Mouse (Mus musculus) kidney, embryonic 15.5 days (tissue): ENCODE measurements around the gene Masp1. TPM values are rescaled to one million over a fixed set of nuclear protein-coding genes. Genes with fewer than 3 reads are reported as not detected.

Experiments
- ATAC-seq: fragments of 200-750 bp; cut with Nextera tagmentation; replicated peaks from 2 replicates; pipeline ENCODE4 v1.8.0; 2017; ENCODE audit warnings: moderate TSS enrichment; ENCODE audit not compliant: low FRiP score
- H3K27ac ChIP-seq: fragments of 300-500 bp; sonication (generic); 2 replicates; pipeline ENCODE4 v1.5.1; 2015; ENCODE audit warnings: mild to moderate bottlenecking, inconsistent platforms
- H3K27me3 ChIP-seq: fragments of 300-500 bp; sonication (generic); 2 replicates; pipeline ENCODE4 v1.6.1; 2015; ENCODE audit warnings: inconsistent platforms
- H3K36me3 ChIP-seq: fragments of 300-500 bp; sonication (generic); 2 replicates; pipeline ENCODE4 v1.6.1; 2015; ENCODE audit warnings: inconsistent platforms
- H3K4me1 ChIP-seq: fragments of 300-500 bp; sonication (generic); 2 replicates; pipeline ENCODE4 v1.6.1; 2015; ENCODE audit warnings: inconsistent platforms
- H3K4me2 ChIP-seq: fragments of 300-500 bp; sonication (generic); 2 replicates; pipeline ENCODE4 v1.6.1; 2015; ENCODE audit warnings: moderate library complexity, mild to moderate bottlenecking, inconsistent platforms
- H3K4me3 ChIP-seq: fragments of 300-500 bp; sonication (generic); replicated peaks from 2 replicates; pipeline ENCODE4 v1.5.1; 2015; ENCODE audit warnings: mild to moderate bottlenecking, inconsistent platforms
- H3K9ac ChIP-seq: fragments of 300-500 bp; sonication (generic); 2 replicates; pipeline ENCODE4 v1.6.1; 2015; ENCODE audit warnings: mild to moderate bottlenecking, inconsistent platforms
- H3K9me3 ChIP-seq: fragments of 300-500 bp; sonication (generic); replicated peaks from 2 replicates; pipeline ENCODE4 v1.6.1; 2016; ENCODE audit warnings: inconsistent platforms
- WGBS: fragments of 180-500 bp; shearing (Covaris S2); methylation state at CpG from one replicate; pipeline ENCODE4 v1.1.7; 2015; ENCODE audit warnings: mixed read lengths; 5-methylcytosine and 5-hydroxymethylcytosine counted together
- polyA plus RNA-seq: library from polyadenylated mRNA; unstranded; fragments of >200 nt; fragmentation: Nextera tagmentation; extraction: Ambion mirVana; gene quantifications from 2 replicates; pipeline ENCODE4 v1.2.1, GENCODE M21; 2015

Gene Masp1
- polyA plus RNA-seq, 1 experiment from 2014 or later = 8.3 TPM

GRCm38 (mm10) chr16:23452476-23452875 lies 68.1 kb downstream of the Masp1 start:
- Histone ChIP-seq H3K4me1 (peaks cover 9% of the 10 kb centered on the region; the same call in 1 of the 2 replicates), H3K36me3 (no peaks in the 10 kb centered on the region), H3K4me2 (no peak overlapping the region), H3K9ac (no peak overlapping the region), H3K9me3 (no peaks in the 10 kb centered on the region), H3K27me3 (no peaks in the 10 kb centered on the region), H3K27ac (no peak overlapping the region), H3K4me3 (no peak overlapping the region)
- 18% methylated on average over 3 of the region's 3 CpGs for WGBS
- peak; percentile 56; the same call in 1 of the 2 replicates for ATAC-seq

GRCm38 (mm10) chr16:23450816-23451215 lies 69.8 kb downstream of the Masp1 start:
- no peak for ATAC-seq

GRCm38 (mm10) chr16:23449946-23450345 lies 70.7 kb downstream of the Masp1 start:
- Histone ChIP-seq H3K4me3 (no peak overlapping the region), H3K9me3 (no peaks in the 10 kb centered on the region), H3K4me2 (no peak overlapping the region), H3K4me1 (no peaks in the 10 kb centered on the region), H3K36me3 (no peaks in the 10 kb centered on the region), H3K27ac (no peak overlapping the region), H3K9ac (no peak overlapping the region), H3K27me3 (no peaks in the 10 kb centered on the region)
- no peak for ATAC-seq
- WGBS = 76% methylated on average over 2 of the region's 2 CpGs

More at GRCm38 (mm10) chr16:23450816-23451215, 69.8 kb downstream of the Masp1 start:
- H3K27ac ChIP-seq = no peak overlapping the region
- H3K9ac ChIP-seq = no peak overlapping the region
- H3K4me2 ChIP-seq = no peak overlapping the region
- no peak overlapping the region for H3K4me3 ChIP-seq
- 87% methylated on average over 4 of the region's 4 CpGs for WGBS
- no peaks in the 10 kb centered on the region for H3K4me1 ChIP-seq
- H3K27me3 ChIP-seq = no peaks in the 10 kb centered on the region
- no peaks in the 10 kb centered on the region for H3K36me3 ChIP-seq
- no peaks in the 10 kb centered on the region for H3K9me3 ChIP-seq

- Histone ChIP-seq H3K9me3 (no peaks in the 10 kb centered on the region), H3K27me3 (no peaks in the 10 kb centered on the region), H3K9ac (no peak overlapping the region), H3K36me3 (no peaks in the 10 kb centered on the region), H3K4me3 (no peak overlapping the region), H3K4me1 (no peaks in the 10 kb centered on the region), H3K27ac (no peak overlapping the region), H3K4me2 (no peak overlapping the region)
- no peak for ATAC-seq
- WGBS = 88% methylated on average over 4 of the region's 4 CpGs
Measured at GRCm38 (mm10) chr16:23444231-23444630, 76.4 kb downstream of the Masp1 start.

GRCm38 (mm10) chr16:23437404-23438166 lies 83.0 kb downstream of the Masp1 start:
- Histone ChIP-seq H3K4me1 (peaks cover 5% of the 10 kb centered on the region; the same call in 1 of the 2 replicates), H3K9me3 (no peaks in the 10 kb centered on the region), H3K27ac (0 out of 2 replicates have a peak overlapping the region, but pooled peaks have one; percentile 3), H3K36me3 (no peaks in the 10 kb centered on the region), H3K4me3 (no peak overlapping the region), H3K27me3 (no peaks in the 10 kb centered on the region), H3K4me2 (no peak overlapping the region), H3K9ac (no peak overlapping the region)
- WGBS = 50% methylated on average over 12 of the region's 12 CpGs
- peak; percentile 58; the same call in 1 of the 2 replicates for ATAC-seq

GRCm38 (mm10) chr16:23429991-23430390 lies 90.6 kb downstream of the Masp1 start:
- 74% methylated on average over 8 of the region's 8 CpGs for WGBS
- H3K27ac ChIP-seq = no peak overlapping the region
- no peak overlapping the region for H3K9ac ChIP-seq
- H3K4me3 ChIP-seq = no peak overlapping the region
- no peaks in the 10 kb centered on the region for H3K36me3 ChIP-seq
- 0 out of 2 replicates have a peak, but pooled peaks cover 2% of the 10 kb centered on the region for H3K4me1 ChIP-seq
- no peak overlapping the region for H3K4me2 ChIP-seq
- H3K27me3 ChIP-seq = no peaks in the 10 kb centered on the region
- ATAC-seq = no peak
- no peaks in the 10 kb centered on the region for H3K9me3 ChIP-seq

- H3K9me3 ChIP-seq = no peaks in the 10 kb centered on the region
- H3K27ac ChIP-seq = no peak within 1 kb of the TSS
- 0 out of 2 replicates have a peak, but pooled peaks cover 2% of the 10 kb centered on the region for H3K4me1 ChIP-seq
- no peak within 1 kb of the TSS for H3K9ac ChIP-seq
- 78% methylated on average over 7 of the region's 7 CpGs for WGBS
- no peak for ATAC-seq
- H3K27me3 ChIP-seq = no peaks in the 10 kb centered on the region
- H3K4me2 ChIP-seq = no peak within 1 kb of the TSS
- H3K4me3 ChIP-seq = no peak within 1 kb of the TSS
- no peaks in the 10 kb centered on the region for H3K36me3 ChIP-seq
Measured at GRCm38 (mm10) chr16:23428647-23429319, 91.8 kb downstream of the Masp1 start, which contains the start of gene Rtp1. Gene Rtp1 (plus strand): TSS chr16:23429133.

- ATAC-seq = no peak
Measured at GRCm38 (mm10) chr16:23427701-23428100, 92.9 kb downstream of the Masp1 start.

GRCm38 (mm10) chr16:23423825-23424224 lies 96.8 kb downstream of the Masp1 start:
- Histone ChIP-seq H3K27ac (no peak overlapping the region), H3K9me3 (0 out of 2 replicates have a peak, but pooled peaks cover 3% of the 10 kb centered on the region), H3K9ac (no peak overlapping the region), H3K27me3 (no peaks in the 10 kb centered on the region), H3K4me3 (no peak overlapping the region), H3K4me2 (no peak overlapping the region), H3K36me3 (no peaks in the 10 kb centered on the region), H3K4me1 (0 out of 2 replicates have a peak, but pooled peaks cover 3% of the 10 kb centered on the region)
- ATAC-seq = no peak
- WGBS = 58% methylated on average over 5 of the region's 5 CpGs

More at GRCm38 (mm10) chr16:23427701-23428100, 92.9 kb downstream of the Masp1 start:
- Histone ChIP-seq H3K4me3 (no peak overlapping the region), H3K36me3 (no peaks in the 10 kb centered on the region), H3K27me3 (no peaks in the 10 kb centered on the region), H3K4me2 (no peak overlapping the region), H3K9ac (no peak overlapping the region), H3K9me3 (no peaks in the 10 kb centered on the region), H3K4me1 (0 out of 2 replicates have a peak, but pooled peaks cover 5% of the 10 kb centered on the region), H3K27ac (no peak overlapping the region)
- WGBS = 86% methylated on average over 1 of the region's 1 CpGs

- no peak overlapping the region for H3K9ac ChIP-seq
- H3K4me2 ChIP-seq = no peak overlapping the region
- WGBS = 70% methylated on average over 8 of the region's 8 CpGs
- H3K4me3 ChIP-seq = no peak overlapping the region
- ATAC-seq = 0 out of 2 replicates have a peak, but pooled peaks have one; percentile 49
- no peak overlapping the region for H3K27ac ChIP-seq
- 0 out of 2 replicates have a peak, but pooled peaks cover 3% of the 10 kb centered on the region for H3K9me3 ChIP-seq
- H3K36me3 ChIP-seq = no peaks in the 10 kb centered on the region
- no peaks in the 10 kb centered on the region for H3K27me3 ChIP-seq
- peaks cover 14% of the 10 kb centered on the region; the same call in 1 of the 2 replicates for H3K4me1 ChIP-seq
Measured at GRCm38 (mm10) chr16:23419565-23420085, 101.0 kb downstream of the Masp1 start.

GRCm38 (mm10) chr16:23417456-23418240 lies 103.0 kb downstream of the Masp1 start:
- no peak overlapping the region for H3K4me2 ChIP-seq
- WGBS = 65% methylated on average over 13 of the region's 13 CpGs
- no peaks in the 10 kb centered on the region for H3K36me3 ChIP-seq
- H3K27ac ChIP-seq = no peak overlapping the region
- H3K9me3 ChIP-seq = 0 out of 2 replicates have a peak, but pooled peaks cover 3% of the 10 kb centered on the region
- ATAC-seq = no peak
- H3K4me3 ChIP-seq = no peak overlapping the region
- no peak overlapping the region for H3K9ac ChIP-seq
- H3K27me3 ChIP-seq = no peaks in the 10 kb centered on the region
- H3K4me1 ChIP-seq = peaks cover 11% of the 10 kb centered on the region; the same call in 1 of the 2 replicates
